Mouse (Mus musculus) frontal cortex, postnatal 14 days (tissue): ENCODE measurements around the gene Il23a.
"Not testable (repeated sequence)": the region's sequence is repeated elsewhere in the genome, so short reads cannot be mapped to it uniquely, and the experiment has no call there.

Experiments
- DNase-seq, 2 experiments: peaks; one replicate each; pipeline ENCODE4 v3.0.0; 2022; ENCODE audit warnings: low spot score in 2 of 2

Gene Il23a

GRCm38 (mm10) chr10:128298702-128299171 is at the start of gene Il23a:
Il23a (minus strand) TSS chr10:128298752.
- no peak for DNase-seq

- no peak for DNase-seq
Observed at GRCm38 (mm10) chr10:128347541-128347940, 49.0 kb upstream of the Il23a start.

GRCm38 (mm10) chr10:128344568-128345275 is 46.2 kb upstream of the Il23a start:
- DNase-seq: peak; percentile 46 to 55

GRCm38 (mm10) chr10:128343436-128343835 is 44.9 kb upstream of the Il23a start:
- DNase-seq: no peak

- DNase-seq: no peak
Observed at GRCm38 (mm10) chr10:128340257-128340656, 41.7 kb upstream of the Il23a start.

GRCm38 (mm10) chr10:128338948-128339347 is 40.4 kb upstream of the Il23a start:
- DNase-seq: no peak

- DNase-seq: no peak
Observed at GRCm38 (mm10) chr10:128338415-128338814, 39.9 kb upstream of the Il23a start.

GRCm38 (mm10) chr10:128337306-128338181 is 39.0 kb upstream of the Il23a start, which contains the start of gene Cs:
Cs (plus strand) TSS chr10:128337734.
- peak; percentile 91 for DNase-seq

GRCm38 (mm10) chr10:128336597-128336996 is 38.0 kb upstream of the Il23a start:
- DNase-seq: no peak

GRCm38 (mm10) chr10:128336195-128336594 is 37.6 kb upstream of the Il23a start:
- DNase-seq: no peak

GRCm38 (mm10) chr10:128335582-128335981 is 37.0 kb upstream of the Il23a start:
- DNase-seq: peak in 1 of 2 experiments; percentile 58

GRCm38 (mm10) chr10:128332358-128333249 is 34.1 kb upstream of the Il23a start:
- not testable (repeated sequence) for DNase-seq

GRCm38 (mm10) chr10:128327610-128328009 is 29.1 kb upstream of the Il23a start:
- DNase-seq: no peak

GRCm38 (mm10) chr10:128326825-128327224 is 28.3 kb upstream of the Il23a start:
- no peak for DNase-seq

- no peak for DNase-seq
Observed at GRCm38 (mm10) chr10:128323516-128323915, 25.0 kb upstream of the Il23a start.

GRCm38 (mm10) chr10:128322141-128323108 is 23.9 kb upstream of the Il23a start, which contains the start of gene Cnpy2:
Cnpy2 (plus strand) TSS chr10:128322459.
- peak; percentile 81 to 83 for DNase-seq

- DNase-seq: no peak
Observed at GRCm38 (mm10) chr10:128321641-128322040, 23.1 kb upstream of the Il23a start.

- DNase-seq: no peak
Observed at GRCm38 (mm10) chr10:128315578-128315977, 17.0 kb upstream of the Il23a start.

GRCm38 (mm10) chr10:128310902-128311301 is 12.3 kb upstream of the Il23a start:
- DNase-seq: no peak

- DNase-seq: no peak
Observed at GRCm38 (mm10) chr10:128310177-128310576, 11.6 kb upstream of the Il23a start.
